Comparison of ENCODE assay signal across 12 mouse cellular contexts in the genomic region with DNA sequence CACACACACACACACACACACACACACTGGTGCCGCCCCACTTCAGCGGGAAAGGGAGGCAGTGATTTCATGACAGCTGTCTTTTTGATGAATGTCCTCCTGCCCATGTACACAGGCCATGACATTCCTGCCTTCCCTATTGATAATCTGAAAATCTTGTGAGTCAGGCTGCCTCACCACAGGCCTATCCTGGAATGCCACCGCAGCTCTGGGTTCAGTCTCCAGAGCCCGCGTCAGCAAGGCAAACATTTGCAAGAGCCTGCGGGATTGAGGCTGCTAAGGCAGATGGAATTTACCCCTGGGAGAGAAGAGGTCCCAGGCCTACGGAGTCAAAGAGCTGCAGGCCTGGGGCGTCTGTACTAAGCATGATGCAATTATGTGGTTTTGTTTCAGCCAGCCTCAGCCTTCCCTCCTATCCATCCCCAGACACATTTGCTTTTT. TPM values are rescaled to one million over a fixed set of nuclear protein-coding genes. Genes with fewer than 3 reads are reported as not detected.
DNase-seq lines count a peak whose midpoint lies in the region; ATAC-seq lines count a peak whose summit lies in the region.
"Had no signal": no experiment of that assay in that cellular context is flagged by ENCODE, and none has a peak within 500 bp of the region (broad histone marks: within the 10 kb centered on the region; RNA-seq: fewer than 3 reads in every experiment).

No protein-coding gene starts in this region.

- no peaks in the 10 kb centered on the region for H3K9me3 ChIP-seq in heart, embryonic 15.5 days (replicated peaks)
- no peaks in the 10 kb centered on the region for H3K9me3 ChIP-seq in limb, embryonic 12.5 days
- H3K9me3 ChIP-seq: G1E had no signal

- no peak for DNase-seq in heart, adult 18-20 months
- DNase-seq in 416B (ENCODE audit: low read depth), result peak; percentile 42
- DNase-seq in ZHBTc4 (ENCODE audit: low read depth, low spot score), result peak; percentile 43
- DNase-seq in spleen, postnatal 4 days (ENCODE audit: low spot score in 2 of 2), result no peak
- no peak for DNase-seq in cerebellum, adult 11-12 months
- DNase-seq: cerebellum, postnatal 25 days; lung, postnatal 4 days; right cerebral cortex, postnatal 4 days had no signal

- WGBS in heart, embryonic 15.5 days, result 28% methylated on average over 8 of the region's 8 CpGs
- 63% methylated on average over 8 of the region's 8 CpGs for WGBS in limb, embryonic 12.5 days

- no peak for ATAC-seq in heart, embryonic 15.5 days (replicated peaks; ENCODE audit: insufficient number of reproducible peaks, insufficient read depth, low FRiP score, low read depth)
- ATAC-seq in limb, embryonic 12.5 days (ENCODE audit: insufficient number of reproducible peaks, insufficient read depth, low FRiP score, low TSS enrichment, low read depth), result no peak

- H3K9ac ChIP-seq in heart, embryonic 15.5 days, result no peak overlapping the region
- H3K9ac ChIP-seq in limb, embryonic 12.5 days (replicated peaks), result no peak overlapping the region

- no peaks in the 10 kb centered on the region for H3K36me3 ChIP-seq in heart, embryonic 15.5 days
- no peaks in the 10 kb centered on the region for H3K36me3 ChIP-seq in limb, embryonic 12.5 days
- H3K36me3 ChIP-seq: G1E had no signal

- H3K4me2 ChIP-seq in heart, embryonic 15.5 days, result no peak overlapping the region
- no peak overlapping the region for H3K4me2 ChIP-seq in limb, embryonic 12.5 days

- H3K27ac ChIP-seq in heart, embryonic 15.5 days, result peak overlapping the region; percentile 59
- H3K27ac ChIP-seq in limb, embryonic 12.5 days, result peak overlapping the region; percentile 23; the same call in 1 of the 2 replicates
- H3K27ac ChIP-seq: layer of hippocampus, adult 2 months had no signal

- no peaks in the 10 kb centered on the region for H3K27me3 ChIP-seq in heart, embryonic 15.5 days
- H3K27me3 ChIP-seq in limb, embryonic 12.5 days, result no peaks in the 10 kb centered on the region

- no peak overlapping the region for H3K4me3 ChIP-seq in heart, embryonic 15.5 days
- H3K4me3 ChIP-seq in limb, embryonic 12.5 days (replicated peaks), result no peak overlapping the region
- H3K4me3 ChIP-seq: layer of hippocampus, adult 2 months had no signal

- peaks cover 59% of the 10 kb centered on the region for H3K4me1 ChIP-seq in heart, embryonic 15.5 days (replicated peaks)
- H3K4me1 ChIP-seq in limb, embryonic 12.5 days (replicated peaks), result peaks cover 25% of the 10 kb centered on the region

RNA-seq across cellular contexts. Expression of gene Rbm20, which starts 54.7 kb away (rescaled TPM):
- polyA plus RNA-seq in heart, embryonic 15.5 days (2015; fragmentation: Nextera tagmentation; extraction: Ambion mirVana), result 39.9 and 44.4 TPM in 2 replicates
- total RNA-seq in heart, adult 18-20 months (2021), result 100 to 1,000 TPM; 175 to 184 TPM
- 4.3 and 5.1 TPM in 2 replicates for polyA plus RNA-seq in limb, embryonic 12.5 days (2016; fragmentation: Nextera tagmentation; extraction: Ambion mirVana)

Comparison
In these comparisons a context has a peak if more than half of its experiments do, and no peak if none do; other contexts are left out.
1. DNase-seq: peak in 416B (single experiment) and ZHBTc4 (single experiment); none in heart, adult 18-20 months (0 of 2), spleen, postnatal 4 days (0 of 2) and cerebellum, adult 11-12 months (single experiment).